23 mouse cellular contexts compared by ENCODE assay signal in genomic region chr8:128472871-128473270, GRCm38 (mm10).
A peak's percentile ranks its signal among the peaks of the same experiment; 100 is the strongest.
DNase-seq lines count a peak whose midpoint lies in the region; ATAC-seq and TF ChIP-seq lines count a peak whose summit lies in the region.
"Had no signal": no experiment of that assay in that cellular context is flagged by ENCODE, and none has a peak within 500 bp of the region (broad histone marks: within the 10 kb centered on the region; RNA-seq: fewer than 3 reads in every experiment).

No protein-coding gene starts in this region.

- peak; percentile 40 to 59 for DNase-seq in cerebellum, postnatal 14 days
- no peak for DNase-seq in cerebellum, adult 9-11 months
- DNase-seq in hindbrain, postnatal 0 days (ENCODE audit: low spot score), result peak; percentile 30
- DNase-seq in left cerebral cortex, postnatal 4 days, result peak; percentile 34
- no peak for DNase-seq in left cerebral cortex, postnatal 10 days (ENCODE audit: extremely low spot score in 1 of 2, low spot score in 2 of 2)
- peak; percentile 17 for DNase-seq in midbrain, postnatal 0 days (ENCODE audit: low spot score)
- DNase-seq: adrenal gland, adult 2 months; adrenal gland, postnatal 10 days; adrenal gland, postnatal 25 days; cerebellum, adult 11 months; cerebellum, adult 18-20 months; cerebellum, adult 9-10 months; cerebellum, postnatal 36 days; embryo, embryonic 11 days had no signal

- H3K4me3 ChIP-seq in hindbrain, postnatal 0 days (ENCODE audit: low read length), result no peak overlapping the region
- no peak overlapping the region for H3K4me3 ChIP-seq in hindbrain, embryonic 16.5 days (ENCODE audit: low read length)
- no peak overlapping the region for H3K4me3 ChIP-seq in midbrain, postnatal 0 days (ENCODE audit: low read depth, low read length)
- no peak overlapping the region for H3K4me3 ChIP-seq in midbrain, embryonic 16.5 days (ENCODE audit: low read depth, low read length)
- H3K4me3 ChIP-seq: embryonic facial prominence, embryonic 13.5 days; embryonic facial prominence, embryonic 15.5 days; erythroblast, embryonic 14.5 days; forebrain, embryonic 10.5 days; forebrain, embryonic 12.5 days had no signal

- no peaks in the 10 kb centered on the region for H3K27me3 ChIP-seq in hindbrain, postnatal 0 days (ENCODE audit: insufficient read depth, low read length)
- H3K27me3 ChIP-seq in hindbrain, embryonic 16.5 days (replicated peaks; ENCODE audit: control insufficient read depth, insufficient read depth, low read length), result no peaks in the 10 kb centered on the region
- no peaks in the 10 kb centered on the region for H3K27me3 ChIP-seq in midbrain, postnatal 0 days (ENCODE audit: insufficient read depth, low read length)
- no peaks in the 10 kb centered on the region for H3K27me3 ChIP-seq in midbrain, embryonic 16.5 days (ENCODE audit: control insufficient read depth, insufficient read depth, low read depth, low read length)
- H3K27me3 ChIP-seq: embryonic facial prominence, embryonic 13.5 days; embryonic facial prominence, embryonic 15.5 days; forebrain, embryonic 12.5 days had no signal

- no peak for ATAC-seq in hindbrain, postnatal 0 days
- no peak for ATAC-seq in hindbrain, embryonic 16.5 days
- no peak for ATAC-seq in midbrain, postnatal 0 days (ENCODE audit: low FRiP score)
- no peak for ATAC-seq in midbrain, embryonic 16.5 days
- ATAC-seq: forebrain, embryonic 14.5 days; forebrain, embryonic 16.5 days had no signal

- intact Hi-C loops in left cerebral cortex, postnatal 4 days (cut with DNase I), result no loop called here
- intact Hi-C loops in left cerebral cortex, postnatal 10 days (cut with DNase I), result no loop called here

- H3K36me3 ChIP-seq in hindbrain, postnatal 0 days (ENCODE audit: insufficient read depth, low read length), result peaks cover 7% of the 10 kb centered on the region; the same call in 1 of the 2 replicates
- peaks cover 3% of the 10 kb centered on the region; the same call in 1 of the 2 replicates for H3K36me3 ChIP-seq in hindbrain, embryonic 16.5 days (ENCODE audit: control insufficient read depth, insufficient read depth, low read length)
- H3K36me3 ChIP-seq in midbrain, postnatal 0 days (ENCODE audit: insufficient read depth, low read length), result peaks cover 16% of the 10 kb centered on the region
- H3K36me3 ChIP-seq in midbrain, embryonic 16.5 days (ENCODE audit: control insufficient read depth, insufficient read depth, low read length), result peaks cover 18% of the 10 kb centered on the region; the same call in 1 of the 2 replicates
- H3K36me3 ChIP-seq: forebrain, embryonic 10.5 days had no signal

- WGBS in hindbrain, postnatal 0 days, result 56% methylated on average over 2 of the region's 2 CpGs
- WGBS in hindbrain, embryonic 16.5 days, result 67% methylated on average over 2 of the region's 2 CpGs
- WGBS in midbrain, postnatal 0 days, result 76% methylated on average over 2 of the region's 2 CpGs
- WGBS in midbrain, embryonic 16.5 days, result 91% methylated on average over 2 of the region's 2 CpGs

- no peak overlapping the region for H3K9ac ChIP-seq in hindbrain, postnatal 0 days (replicated peaks; ENCODE audit: low read length)
- H3K9ac ChIP-seq in hindbrain, embryonic 16.5 days (ENCODE audit: low read depth, low read length), result no peak overlapping the region
- H3K9ac ChIP-seq in midbrain, postnatal 0 days (replicated peaks; ENCODE audit: low read length, poor library complexity, severe bottlenecking), result no peak overlapping the region
- H3K9ac ChIP-seq in midbrain, embryonic 16.5 days (ENCODE audit: low read depth, low read length), result no peak overlapping the region
- H3K9ac ChIP-seq: embryonic facial prominence, embryonic 13.5 days; embryonic facial prominence, embryonic 15.5 days; forebrain, embryonic 12.5 days had no signal

- H3K4me1 ChIP-seq in hindbrain, postnatal 0 days (ENCODE audit: insufficient read depth, low read length), result no peaks in the 10 kb centered on the region
- H3K4me1 ChIP-seq in hindbrain, embryonic 16.5 days (ENCODE audit: control insufficient read depth, insufficient read depth, low read depth, low read length), result no peaks in the 10 kb centered on the region
- H3K4me1 ChIP-seq in midbrain, postnatal 0 days (ENCODE audit: insufficient read depth, low read length), result no peaks in the 10 kb centered on the region
- H3K4me1 ChIP-seq in midbrain, embryonic 16.5 days (ENCODE audit: control insufficient read depth, insufficient read depth, low read length), result no peaks in the 10 kb centered on the region
- H3K4me1 ChIP-seq: forebrain, embryonic 10.5 days; forebrain, embryonic 12.5 days had no signal

- no peaks in the 10 kb centered on the region for H3K9me3 ChIP-seq in hindbrain, postnatal 0 days (ENCODE audit: low read length)
- no peaks in the 10 kb centered on the region for H3K9me3 ChIP-seq in hindbrain, embryonic 16.5 days (ENCODE audit: control insufficient read depth, low read length)
- H3K9me3 ChIP-seq in midbrain, postnatal 0 days (ENCODE audit: low read length), result no peaks in the 10 kb centered on the region
- H3K9me3 ChIP-seq in midbrain, embryonic 16.5 days (replicated peaks; ENCODE audit: control insufficient read depth, low read length, poor library complexity, severe bottlenecking), result no peaks in the 10 kb centered on the region
- H3K9me3 ChIP-seq: embryonic facial prominence, embryonic 13.5 days; embryonic facial prominence, embryonic 15.5 days; forebrain, embryonic 10.5 days; forebrain, embryonic 12.5 days had no signal

- H3K4me2 ChIP-seq in hindbrain, postnatal 0 days (ENCODE audit: low read depth, low read length), result no peak overlapping the region
- no peak overlapping the region for H3K4me2 ChIP-seq in hindbrain, embryonic 16.5 days (ENCODE audit: low read length)
- no peak overlapping the region for H3K4me2 ChIP-seq in midbrain, postnatal 0 days (ENCODE audit: low read depth, low read length, poor library complexity, severe bottlenecking)
- no peak overlapping the region for H3K4me2 ChIP-seq in midbrain, embryonic 16.5 days (ENCODE audit: low read length)
- H3K4me2 ChIP-seq: embryonic facial prominence, embryonic 13.5 days; embryonic facial prominence, embryonic 15.5 days; forebrain, embryonic 12.5 days had no signal

- no peak for TF ChIP-seq CTCF in hindbrain, postnatal 0 days (IDR thresholded peaks at IDR 0.05; ENCODE audit: low read depth)
- TF ChIP-seq CTCF in midbrain, postnatal 0 days (IDR thresholded peaks at IDR 0.05), result no peak

- H3K27ac ChIP-seq in hindbrain, postnatal 0 days, result no peak overlapping the region
- H3K27ac ChIP-seq in hindbrain, embryonic 16.5 days (ENCODE audit: low read depth, low read length), result no peak overlapping the region
- H3K27ac ChIP-seq in midbrain, postnatal 0 days (ENCODE audit: low read depth, low read length), result no peak overlapping the region
- H3K27ac ChIP-seq in midbrain, embryonic 16.5 days (ENCODE audit: low read length), result no peak overlapping the region
- H3K27ac ChIP-seq: embryonic facial prominence, embryonic 13.5 days; embryonic facial prominence, embryonic 15.5 days; forebrain, embryonic 10.5 days; forebrain, embryonic 12.5 days had no signal

Comparison
In these comparisons a context has a peak if more than half of its experiments do, and no peak if none do; other contexts are left out.
1. DNase-seq: peak in cerebellum, postnatal 14 days (2 of 2), hindbrain, postnatal 0 days (single experiment), left cerebral cortex, postnatal 4 days (single experiment) and midbrain, postnatal 0 days (single experiment); none in cerebellum, adult 9-11 months (single experiment) and left cerebral cortex, postnatal 10 days (0 of 2).